Mouse (Mus musculus) heart, embryonic 11.5 days (tissue): Measurements from ENCODE around the gene Cltc. TPM values are rescaled to one million over a fixed set of nuclear protein-coding genes. Genes with fewer than 3 reads are reported as not detected.
A peak's percentile ranks its signal among the peaks of the same experiment; 100 is the strongest.

Experiments used
- ATAC-seq: fragments of 200-750 bp; cut with Nextera tagmentation; replicated peaks from 2 replicates; pipeline ENCODE4 v1.8.0; 2017; ENCODE audit warnings: moderate library complexity; ENCODE audit not compliant: insufficient number of reproducible peaks, low FRiP score, low TSS enrichment
- H3K27ac ChIP-seq: fragments of 300-500 bp; sonication (generic); 2 replicates; pipeline ENCODE4 v1.5.1; 2014; ENCODE audit warnings: mild to moderate bottlenecking, low read depth, low read length
- H3K27me3 ChIP-seq: fragments of 300-500 bp; sonication (generic); 2 replicates; pipeline ENCODE4 v1.6.1; 2014; ENCODE audit warnings: mild to moderate bottlenecking, low read length, mixed read lengths; ENCODE audit not compliant: control insufficient read depth, insufficient read depth
- H3K36me3 ChIP-seq: fragments of 300-500 bp; sonication (generic); 2 replicates; pipeline ENCODE4 v1.6.1; 2014; ENCODE audit warnings: mild to moderate bottlenecking, low read length, moderate library complexity, mixed read lengths; ENCODE audit not compliant: control insufficient read depth, insufficient read depth
- H3K4me1 ChIP-seq: fragments of 300-500 bp; sonication (generic); 2 replicates; pipeline ENCODE4 v1.6.1; 2014; ENCODE audit warnings: low read length; ENCODE audit not compliant: control insufficient read depth, insufficient read depth
- H3K4me2 ChIP-seq: fragments of 300-500 bp; sonication (generic); 2 replicates; pipeline ENCODE4 v1.6.1; 2014; ENCODE audit warnings: mild to moderate bottlenecking, moderate library complexity
- H3K4me3 ChIP-seq: fragments of 300-500 bp; sonication (generic); 2 replicates; pipeline ENCODE4 v1.5.1; 2014; ENCODE audit warnings: low read depth, low read length
- H3K9ac ChIP-seq: fragments of 300-500 bp; sonication (generic); 2 replicates; pipeline ENCODE4 v1.6.1; 2014; ENCODE audit warnings: mild to moderate bottlenecking, low read depth, low read length, moderate library complexity
- H3K9me3 ChIP-seq: fragments of 300-500 bp; sonication (generic); replicated peaks from 2 replicates; pipeline ENCODE4 v1.6.1; 2016; ENCODE audit warnings: low read length; ENCODE audit not compliant: control insufficient read depth
- WGBS: fragments of 180-500 bp; shearing (Covaris S2); extraction: QIAGEN DNeasy Blood & Tissue Kit; methylation state at CpG from one replicate; pipeline ENCODE4 v1.1.7; 2014; ENCODE audit not compliant: insufficient replicate concordance; 5-methylcytosine and 5-hydroxymethylcytosine counted together
- polyA plus RNA-seq: library from polyadenylated mRNA; unstranded; fragments of >200 nt; fragmentation: Nextera tagmentation; extraction: Ambion mirVana; gene quantifications from 2 replicates; pipeline ENCODE4 v1.2.1, GENCODE M21; 2014

Cltc gene
- polyA plus RNA-seq, 1 experiment from 2014 or later, result 186 TPM

DNA sequence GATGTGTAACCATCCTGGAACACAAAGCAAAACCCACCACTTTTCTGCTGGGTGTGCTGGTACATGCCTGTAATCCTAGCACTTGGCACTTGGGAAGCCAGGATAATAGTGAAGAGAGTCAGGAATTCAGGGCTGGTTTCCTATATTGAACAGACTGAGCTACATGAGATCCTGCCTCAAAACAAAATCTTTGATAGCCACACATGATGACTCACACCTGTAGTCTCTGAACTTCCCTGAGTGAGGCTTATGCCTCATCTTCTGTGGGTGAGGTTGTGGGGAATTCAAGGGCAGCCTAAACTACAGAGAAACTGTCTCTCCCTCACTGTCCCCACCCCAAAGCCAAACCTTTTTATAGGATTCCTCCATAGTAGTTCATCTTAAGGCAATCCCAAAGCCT is 3.0 kb upstream of the Cltc start:
- no peak overlapping the region for H3K4me3 ChIP-seq
- no peak for ATAC-seq
- H3K36me3 ChIP-seq, result no peaks in the 10 kb centered on the region
- H3K4me2 ChIP-seq, result no peak overlapping the region
- no peaks in the 10 kb centered on the region for H3K27me3 ChIP-seq
- H3K9ac ChIP-seq, result no peak overlapping the region
- peaks cover 5% of the 10 kb centered on the region; the same call in 1 of the 2 replicates for H3K4me1 ChIP-seq
- no peak overlapping the region for H3K27ac ChIP-seq
- no peaks in the 10 kb centered on the region for H3K9me3 ChIP-seq

DNA sequence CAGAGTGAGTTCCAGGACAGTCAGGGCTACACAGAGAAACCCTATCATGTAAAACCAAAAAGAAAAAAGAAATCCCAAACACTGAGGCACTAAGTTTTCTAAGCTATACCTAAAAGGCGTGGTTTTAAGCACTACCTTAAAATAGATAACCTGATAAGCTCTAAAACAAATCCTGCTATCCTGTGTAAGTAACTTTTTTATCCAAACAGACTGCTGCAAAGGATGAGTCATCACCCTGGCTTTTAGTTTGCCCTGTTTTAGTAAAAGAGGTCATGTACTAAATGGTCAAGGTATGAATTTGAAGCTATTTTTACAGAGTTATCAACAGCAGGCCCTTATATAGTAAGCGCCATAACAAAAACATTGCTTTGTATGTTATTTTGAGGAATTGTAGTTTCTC is 2.5 kb upstream of the Cltc start:
- H3K4me2 ChIP-seq, result no peak overlapping the region
- H3K36me3 ChIP-seq, result no peaks in the 10 kb centered on the region
- no peak for ATAC-seq

DNA sequence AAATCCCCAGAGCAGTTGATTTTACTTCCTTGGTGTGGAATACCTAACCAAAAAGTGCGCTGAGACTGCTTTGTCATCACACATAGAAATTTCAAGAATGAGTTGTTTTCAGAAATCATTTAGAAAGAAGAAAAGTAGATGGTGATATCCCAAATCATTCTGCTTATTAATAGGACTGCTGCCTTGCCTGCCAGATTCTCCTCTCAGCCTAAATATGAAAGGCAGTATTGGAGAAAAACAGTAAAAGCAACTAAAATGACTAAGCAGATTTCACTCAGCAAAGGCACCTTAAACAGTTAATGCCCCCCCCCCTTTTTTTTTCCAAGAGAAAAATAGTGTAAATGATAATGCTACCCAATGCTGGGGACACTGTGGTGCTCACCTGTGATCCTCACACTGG is 1.9 kb upstream of the Cltc start:
- no peaks in the 10 kb centered on the region for H3K36me3 ChIP-seq
- no peak overlapping the region for H3K9ac ChIP-seq
- H3K4me2 ChIP-seq, result peak overlapping the region; percentile 92
- no peak overlapping the region for H3K4me3 ChIP-seq
- no peak for ATAC-seq
- peaks cover 7% of the 10 kb centered on the region; the same call in 1 of the 2 replicates for H3K4me1 ChIP-seq
- WGBS, result 92% methylated on average over 1 of the region's 1 CpGs
- H3K27ac ChIP-seq, result peak overlapping the region; percentile 99
- no peaks in the 10 kb centered on the region for H3K27me3 ChIP-seq
- H3K9me3 ChIP-seq, result no peaks in the 10 kb centered on the region

More for the DNA sequence above, 2.5 kb upstream of the Cltc start:
- Histone ChIP-seq H3K9me3 (no peaks in the 10 kb centered on the region), H3K4me3 (no peak overlapping the region), H3K27me3 (no peaks in the 10 kb centered on the region), H3K9ac (no peak overlapping the region), H3K27ac (no peak overlapping the region), H3K4me1 (peaks cover 7% of the 10 kb centered on the region; the same call in 1 of the 2 replicates)
- 86% methylated on average over 2 of the region's 2 CpGs for WGBS

DNA sequence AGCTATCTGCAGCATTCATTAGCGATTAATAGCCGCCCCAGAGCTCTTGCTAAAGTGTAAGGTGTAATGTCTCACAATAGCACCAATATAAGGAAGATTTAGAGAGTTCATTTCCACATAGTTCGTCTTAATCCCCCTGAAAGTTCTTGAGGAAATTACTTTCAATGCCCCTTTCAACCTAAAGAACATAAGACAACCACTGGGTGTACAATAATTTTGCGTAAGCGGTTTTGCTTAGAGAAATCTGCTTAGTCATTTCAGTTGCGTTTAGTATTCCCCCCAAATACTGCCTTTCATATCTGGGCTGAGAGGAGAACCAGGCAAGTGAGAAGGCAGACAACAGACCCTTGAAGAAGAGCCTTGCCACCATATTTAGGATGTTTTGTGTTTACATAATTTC is 1.2 kb upstream of the Cltc start:
- Histone ChIP-seq H3K4me1 (peaks cover 11% of the 10 kb centered on the region; the same call in 1 of the 2 replicates), H3K36me3 (no peaks in the 10 kb centered on the region), H3K9ac (peak overlapping the region; percentile 99), H3K27ac (peak overlapping the region; percentile 99), H3K9me3 (no peaks in the 10 kb centered on the region), H3K4me3 (peak overlapping the region; percentile 100), H3K27me3 (no peaks in the 10 kb centered on the region), H3K4me2 (peak overlapping the region; percentile 92)
- ATAC-seq, result no peak
- 38% methylated on average over 6 of the region's 6 CpGs for WGBS

GRCm38 (mm10) chr11:86757142-86757479 is 254 bp downstream of the Cltc start:
- Histone ChIP-seq H3K4me3 (peak overlapping the region; percentile 100), H3K27ac (peak overlapping the region; percentile 99), H3K9ac (peak overlapping the region; percentile 99), H3K4me2 (peak overlapping the region; percentile 92), H3K9me3 (no peaks in the 10 kb centered on the region), H3K27me3 (no peaks in the 10 kb centered on the region), H3K36me3 (peaks cover 2% of the 10 kb centered on the region; the same call in 1 of the 2 replicates), H3K4me1 (peaks cover 17% of the 10 kb centered on the region; the same call in 1 of the 2 replicates)
- under 1% methylated on average over 18 of the region's 18 CpGs for WGBS
- ATAC-seq, result no peak

- H3K36me3 ChIP-seq, result peaks cover 2% of the 10 kb centered on the region; the same call in 1 of the 2 replicates
- no peak for ATAC-seq
Observed at GRCm38 (mm10) chr11:86756156-86757141, 916 bp downstream of the Cltc start.

GRCm38 (mm10) chr11:86752404-86752803 is 5.0 kb downstream of the Cltc start:
- ATAC-seq, result no peak
- Histone ChIP-seq H3K27me3 (no peaks in the 10 kb centered on the region), H3K27ac (no peak overlapping the region), H3K9me3 (no peaks in the 10 kb centered on the region), H3K4me3 (no peak overlapping the region), H3K9ac (no peak overlapping the region), H3K36me3 (peaks cover 2% of the 10 kb centered on the region; the same call in 1 of the 2 replicates), H3K4me1 (peaks cover 18% of the 10 kb centered on the region), H3K4me2 (peak overlapping the region; percentile 1; the same call in 1 of the 2 replicates)

More at GRCm38 (mm10) chr11:86756156-86757141, 916 bp downstream of the Cltc start:
- Histone ChIP-seq H3K27ac (peak overlapping the region; percentile 99), H3K4me3 (peak overlapping the region; percentile 100), H3K9ac (peak overlapping the region; percentile 99), H3K4me1 (peaks cover 17% of the 10 kb centered on the region; the same call in 1 of the 2 replicates), H3K9me3 (no peaks in the 10 kb centered on the region), H3K4me2 (peak overlapping the region; percentile 92), H3K27me3 (no peaks in the 10 kb centered on the region)
- 2% methylated on average over 31 of the region's 31 CpGs for WGBS

GRCm38 (mm10) chr11:86751010-86751409 is 6.4 kb downstream of the Cltc start:
- H3K4me1 ChIP-seq, result peaks cover 27% of the 10 kb centered on the region
- H3K27me3 ChIP-seq, result no peaks in the 10 kb centered on the region
- no peak for ATAC-seq
- WGBS, result 94% methylated on average over 1 of the region's 1 CpGs
- no peak overlapping the region for H3K9ac ChIP-seq
- no peak overlapping the region for H3K4me3 ChIP-seq
- peaks cover 2% of the 10 kb centered on the region; the same call in 1 of the 2 replicates for H3K36me3 ChIP-seq
- no peak overlapping the region for H3K27ac ChIP-seq
- no peaks in the 10 kb centered on the region for H3K9me3 ChIP-seq
- H3K4me2 ChIP-seq, result no peak overlapping the region
